Mouse (Mus musculus) kidney, adult 2 months (tissue): Measurements from ENCODE around the gene Atp2b2.

Source experiments
- CTCF ChIP-seq: fragments of 200-500 bp; conservative IDR thresholded peaks from 2 replicates; pipeline ENCODE4 v1.5.1; 2011; ENCODE audit warnings: low read depth, mild to moderate bottlenecking, control low read depth, low read length, moderate library complexity, mixed read lengths; ENCODE audit not compliant: insufficient read depth, insufficient read length
- POLR2A ChIP-seq: fragments of 200-500 bp; IDR thresholded peaks from one replicate; pipeline ENCODE4 v1.6.1; 2011; ENCODE audit warnings: low read depth, low read length, control low read depth

DNA sequence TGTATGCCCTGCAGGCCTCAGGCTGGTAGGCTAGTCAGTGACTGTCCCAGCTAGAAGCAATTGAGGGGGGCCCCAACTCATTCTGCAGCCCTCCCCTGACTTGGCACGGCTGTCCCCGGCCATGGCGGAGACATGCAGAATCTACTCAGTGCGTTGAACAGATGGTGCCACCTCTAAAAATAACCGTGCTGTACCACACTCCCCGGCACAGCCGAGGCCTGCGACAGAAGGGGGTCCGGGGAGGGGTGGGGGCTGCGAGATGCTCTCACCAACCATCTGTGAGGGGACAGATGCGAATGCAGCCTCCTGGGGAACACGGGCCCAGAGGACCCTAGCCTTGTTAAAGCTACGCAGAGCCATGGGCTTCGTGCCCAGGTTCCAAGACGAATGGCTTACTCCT is 185.6 kb downstream of the Atp2b2 start:
- no peak for TF ChIP-seq CTCF
- no peak for TF ChIP-seq POLR2A
